Mouse (Mus musculus): ENCODE results near the gene Olfr611.
"Not testable (repeated sequence)": the region's sequence is repeated elsewhere in the genome, so short reads cannot be mapped to it uniquely, and the experiment has no call there.

The Olfr611 gene

DNA sequence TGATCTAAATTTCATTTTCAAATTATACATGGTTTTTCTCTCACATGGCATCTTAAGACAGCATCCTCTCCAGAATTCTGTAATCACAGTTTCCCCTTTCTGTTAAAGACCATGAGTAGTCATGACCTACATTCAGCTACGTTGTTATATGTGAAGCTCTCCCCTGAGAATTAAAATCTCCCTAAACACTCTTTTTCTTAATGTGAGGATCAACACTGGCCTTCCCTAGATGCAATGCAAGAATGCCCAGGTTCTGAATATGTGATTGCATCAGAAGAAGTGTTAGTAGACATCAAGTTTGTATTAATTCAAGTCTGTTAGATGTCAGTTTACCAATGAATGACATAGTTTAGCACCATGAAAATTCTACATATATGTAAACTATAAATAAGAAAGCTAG, at the start of gene Olfr611:
Gene Olfr611 (minus strand): TSS at position 101 of the 400 bp plus-strand sequence.
- not testable (repeated sequence) for DNase-seq (ENCODE audit: low spot score in 2 of 2)

DNA sequence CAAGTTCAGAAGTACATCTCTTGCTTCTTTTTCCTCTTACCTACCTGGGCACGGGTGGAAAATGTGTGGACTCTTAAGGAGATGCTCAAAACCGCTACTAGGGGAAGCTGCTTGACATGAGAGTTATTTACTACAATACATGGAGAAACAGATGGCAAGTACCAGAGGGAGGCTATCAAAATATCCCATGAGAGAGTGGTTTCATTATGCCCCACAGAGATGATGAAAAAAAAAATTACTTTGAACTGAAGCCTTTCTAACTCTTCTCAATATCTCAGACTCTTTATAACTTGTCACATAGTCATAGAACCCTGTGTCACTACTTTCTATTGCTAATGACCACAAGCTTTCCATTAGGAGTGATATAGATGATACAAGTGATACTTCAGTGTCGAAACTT, 48.4 kb upstream of the Olfr611 start, which contains the start of gene Olfr616:
Gene Olfr616 (minus strand): TSS at position 101 of the 400 bp plus-strand sequence.
- DNase-seq (ENCODE audit: low spot score in 2 of 2): no peak

- DNase-seq (ENCODE audit: low spot score in 2 of 2): no peak
Observed at GRCm38 (mm10) chr7:103555779-103556178, 35.1 kb upstream of the Olfr611 start, which contains the start of gene Olfr615. Gene Olfr615, plus strand, starts transcription at chr7:103556079.

DNA sequence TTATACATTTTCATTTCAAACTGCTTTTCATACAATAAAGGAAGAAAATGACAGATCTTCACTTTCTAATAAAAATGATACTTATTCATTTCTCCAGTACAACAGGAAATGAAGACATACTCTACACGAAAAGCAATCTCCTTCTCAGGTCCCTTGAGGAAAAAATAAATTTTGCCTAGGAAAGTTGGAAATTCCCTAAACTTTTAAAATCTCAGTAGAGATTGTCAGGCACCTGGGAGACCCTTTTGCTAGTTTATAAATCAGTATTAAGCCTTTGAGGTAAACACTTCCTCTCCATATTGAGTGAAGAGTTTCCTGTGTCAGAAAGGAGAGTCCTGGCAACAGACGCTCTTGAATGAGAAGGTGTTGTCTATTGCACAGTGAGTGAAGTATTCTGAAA, 27.1 kb upstream of the Olfr611 start, which contains the start of gene Olfr613:
Gene Olfr613 (plus strand): TSS at position 301 of the 400 bp plus-strand sequence.
- DNase-seq (ENCODE audit: low spot score in 2 of 2): no peak

DNA sequence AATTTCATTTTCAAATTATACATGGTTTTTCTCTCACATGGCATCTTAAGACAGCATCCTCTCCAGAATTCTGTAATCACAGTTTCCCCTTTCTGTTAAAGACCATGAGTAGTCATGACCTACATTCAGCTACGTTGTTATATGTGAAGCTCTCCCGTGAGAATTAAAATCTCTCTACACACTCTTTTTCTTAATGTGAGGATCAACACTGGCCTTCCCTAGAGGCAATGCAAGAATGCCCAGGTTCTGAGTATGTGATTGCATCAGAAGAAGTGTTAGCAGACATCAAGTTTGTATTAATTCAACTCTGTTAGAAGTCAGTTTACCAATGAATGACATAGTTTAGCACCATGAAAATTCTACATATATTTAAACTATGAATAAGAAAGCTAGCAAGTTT, 22.0 kb upstream of the Olfr611 start, which contains the start of gene Olfr612:
Gene Olfr612 (minus strand): TSS at position 101 of the 400 bp plus-strand sequence.
- not testable (repeated sequence) for DNase-seq (ENCODE audit: low spot score in 2 of 2)

GRCm38 (mm10) chr7:103512022-103512421, 8.6 kb downstream of the Olfr611 start, which contains the start of gene Olfr610:
Gene Olfr610, minus strand, starts transcription at chr7:103512122.
- no peak for DNase-seq (ENCODE audit: low spot score in 2 of 2)

- no peak for DNase-seq (ENCODE audit: low spot score in 2 of 2)
Observed at GRCm38 (mm10) chr7:103497962-103498361, 22.7 kb downstream of the Olfr611 start, which contains the start of gene Olfr609. Gene Olfr609, minus strand, starts transcription at chr7:103498062.

DNA sequence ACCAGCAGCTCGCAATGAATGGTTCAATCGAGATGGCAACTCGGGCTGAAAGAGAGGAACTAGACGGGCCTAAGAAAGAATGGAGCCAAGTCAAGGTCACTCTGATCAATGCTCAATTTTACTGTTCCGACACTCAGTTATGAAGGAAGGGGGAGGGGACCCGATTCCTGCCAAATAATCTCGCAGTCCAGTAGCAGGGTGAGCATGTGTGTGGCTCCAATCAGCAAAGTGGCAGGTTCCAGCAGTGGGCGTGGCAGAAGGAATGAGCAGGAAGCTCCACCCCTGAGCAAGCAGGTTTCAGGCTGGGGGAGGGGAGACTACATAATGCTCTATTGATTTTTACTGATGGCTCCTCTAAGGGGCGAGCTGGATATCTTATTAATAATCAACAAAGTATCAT, 43.5 kb downstream of the Olfr611 start:
- DNase-seq (ENCODE audit: low spot score in 2 of 2): not testable (repeated sequence)

DNA sequence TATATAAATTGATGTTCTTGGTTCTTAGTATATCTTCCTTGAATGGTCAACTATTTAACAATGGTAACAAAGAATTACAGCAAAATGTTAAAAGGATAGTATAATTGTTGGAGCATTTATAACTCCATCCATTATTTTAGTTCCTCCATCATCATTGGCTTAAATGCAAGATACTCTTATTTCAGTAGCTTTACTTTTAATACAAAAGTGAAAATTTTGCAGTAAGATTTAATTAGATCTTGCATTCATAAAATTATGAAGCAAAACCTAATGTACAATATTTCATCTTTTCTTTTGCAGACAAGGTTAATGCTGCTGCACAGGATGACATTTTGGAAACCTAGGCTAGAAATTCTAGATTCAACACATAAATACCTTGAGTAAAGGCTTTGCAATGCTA, 51.1 kb downstream of the Olfr611 start, which contains the start of gene Olfr608:
Gene Olfr608 (plus strand): TSS at position 301 of the 400 bp plus-strand sequence.
- no peak for DNase-seq (ENCODE audit: low spot score in 2 of 2)

All from spleen, postnatal 4 days (tissue).